Mouse (Mus musculus): ENCODE data around the gene Thap8. TPM values are rescaled to one million over a fixed set of nuclear protein-coding genes. Genes with fewer than 3 reads are reported as not detected.

The Thap8 gene
- polyA plus RNA-seq, 1 experiment from 2014 or later = 0.72 TPM

- no peaks in the 10 kb centered on the region for H3K9me3 ChIP-seq (ENCODE audit: control insufficient read depth, low read length)
- no peaks in the 10 kb centered on the region for H3K36me3 ChIP-seq (ENCODE audit: control insufficient read depth, insufficient read depth, low read length)
- no peak overlapping the region for H3K27ac ChIP-seq (replicated peaks in 1 of 2; ENCODE audit: control insufficient read depth in 1 of 2, insufficient read depth in 1 of 2, low read depth in 2 of 2, low read length in 2 of 2)
- peaks cover 22% of the 10 kb centered on the region for H3K27me3 ChIP-seq (ENCODE audit: control insufficient read depth, insufficient read depth, low read length)
- H3K4me1 ChIP-seq (ENCODE audit: control insufficient read depth in 2 of 2, insufficient read depth in 2 of 2, low read length in 2 of 2) = peaks cover 25 to 27% of the 10 kb centered on the region in 2 experiments
- WGBS = 5% methylated on average over 9 of the region's 9 CpGs
- H3K9ac ChIP-seq (ENCODE audit: low read length) = no peak overlapping the region
- 0 out of 2 replicates have a peak overlapping the region, but pooled peaks have one; percentile 18 for H3K4me2 ChIP-seq (ENCODE audit: low read length)
- H3K4me3 ChIP-seq (ENCODE audit: control insufficient read depth in 1 of 2, insufficient read depth in 1 of 2, low read depth in 1 of 2, low read length in 2 of 2) = no peak overlapping the region
- no peak for ATAC-seq (ENCODE audit: insufficient number of reproducible peaks, insufficient read depth, low FRiP score, low read depth)
These were observed 56.5 kb downstream of the Thap8 start for GRCm38 (mm10) chr7:30336384-30336783.

- Histone ChIP-seq H3K4me1 (ENCODE audit: control insufficient read depth in 2 of 2, insufficient read depth in 2 of 2, low read length in 2 of 2) (peaks cover 0 to 4% of the 10 kb centered on the region in 2 experiments; a peak in 1 of 4 replicates), H3K9me3 (ENCODE audit: control insufficient read depth, low read length) (no peaks in the 10 kb centered on the region), H3K4me2 (ENCODE audit: low read length) (no peak overlapping the region), H3K4me3 (ENCODE audit: control insufficient read depth in 1 of 2, insufficient read depth in 1 of 2, low read depth in 1 of 2, low read length in 2 of 2) (no peak overlapping the region), H3K27me3 (ENCODE audit: control insufficient read depth, insufficient read depth, low read length) (peaks cover 21% of the 10 kb centered on the region), H3K36me3 (ENCODE audit: control insufficient read depth, insufficient read depth, low read length) (no peaks in the 10 kb centered on the region), H3K27ac (replicated peaks in 1 of 2; ENCODE audit: control insufficient read depth in 1 of 2, insufficient read depth in 1 of 2, low read depth in 2 of 2, low read length in 2 of 2) (no peak overlapping the region), H3K9ac (ENCODE audit: low read length) (no peak overlapping the region)
- no peak for ATAC-seq (ENCODE audit: insufficient number of reproducible peaks, insufficient read depth, low FRiP score, low read depth)
- WGBS = 64% methylated on average over 5 of the region's 5 CpGs
These were observed 59.7 kb downstream of the Thap8 start for GRCm38 (mm10) chr7:30339432-30340109.

Other genes with a start within 250 kb of the Thap8 start
- gene Zfp14, start 228.7 kb upstream of the Thap8 start, polyA plus RNA-seq (2014; fragmentation: Nextera tagmentation; extraction: Ambion mirVana) = 4.0 and 4.8 TPM in 2 replicates
- 4.2 and 4.8 TPM in 2 replicates for gene Zfp82, start 207.2 kb upstream of the Thap8 start, polyA plus RNA-seq (2014; fragmentation: Nextera tagmentation; extraction: Ambion mirVana)
- gene Gm26920, start 189.7 kb upstream of the Thap8 start, polyA plus RNA-seq (2014; fragmentation: Nextera tagmentation; extraction: Ambion mirVana) = 0.70 TPM in 1 of 2 replicates, not detected in the other
- gene Zfp566, start 189.6 kb upstream of the Thap8 start, polyA plus RNA-seq (2014; fragmentation: Nextera tagmentation; extraction: Ambion mirVana) = 5.2 and 6.4 TPM in 2 replicates
- gene Zfp260, start 185.3 kb upstream of the Thap8 start, polyA plus RNA-seq (2014; fragmentation: Nextera tagmentation; extraction: Ambion mirVana) = 85.2 and 91.3 TPM in 2 replicates
- gene Zfp382, start 158.2 kb upstream of the Thap8 start, polyA plus RNA-seq (2014; fragmentation: Nextera tagmentation; extraction: Ambion mirVana) = 6.4 and 8.5 TPM in 2 replicates
- gene Zfp146, start 110.3 kb upstream of the Thap8 start, polyA plus RNA-seq (2014; fragmentation: Nextera tagmentation; extraction: Ambion mirVana) = 7.2 and 9.0 TPM in 2 replicates
- gene Cox7a1, start 96.0 kb upstream of the Thap8 start, polyA plus RNA-seq (2014; fragmentation: Nextera tagmentation; extraction: Ambion mirVana) = 544 and 589 TPM in 2 replicates
- gene Capns1, start 81.3 kb upstream of the Thap8 start, polyA plus RNA-seq (2014; fragmentation: Nextera tagmentation; extraction: Ambion mirVana) = 63.0 and 73.7 TPM in 2 replicates
- 126 and 145 TPM in 2 replicates for gene Polr2i, start 48.1 kb upstream of the Thap8 start, polyA plus RNA-seq (2014; fragmentation: Nextera tagmentation; extraction: Ambion mirVana)
- 137 and 144 TPM in 2 replicates for gene Tbcb, start 47.8 kb upstream of the Thap8 start, polyA plus RNA-seq (2014; fragmentation: Nextera tagmentation; extraction: Ambion mirVana)
- not detected in 2 replicates for gene Ovol3, start 44.4 kb upstream of the Thap8 start, polyA plus RNA-seq (2014; fragmentation: Nextera tagmentation; extraction: Ambion mirVana)
- 8.7 and 9.4 TPM in 2 replicates for gene Wdr62, start 325 bp downstream of the Thap8 start, polyA plus RNA-seq (2014; fragmentation: Nextera tagmentation; extraction: Ambion mirVana)
- gene Clip3, start 11.6 kb downstream of the Thap8 start, polyA plus RNA-seq (2014; fragmentation: Nextera tagmentation; extraction: Ambion mirVana) = 10.1 and 12.8 TPM in 2 replicates
- gene Alkbh6, start 28.6 kb downstream of the Thap8 start, polyA plus RNA-seq (2014; fragmentation: Nextera tagmentation; extraction: Ambion mirVana) = 68.9 and 70.6 TPM in 2 replicates
- 8.1 and 13.0 TPM in 2 replicates for gene Syne4, start 34.7 kb downstream of the Thap8 start, polyA plus RNA-seq (2014; fragmentation: Nextera tagmentation; extraction: Ambion mirVana)
- gene E130208F15Rik, start 41.6 kb downstream of the Thap8 start, polyA plus RNA-seq (2014; fragmentation: Nextera tagmentation; extraction: Ambion mirVana) = not detected in 2 replicates
- 17.9 and 18.7 TPM in 2 replicates for gene Sdhaf1, start 43.8 kb downstream of the Thap8 start, polyA plus RNA-seq (2014; fragmentation: Nextera tagmentation; extraction: Ambion mirVana)
- 0.86 and 1.3 TPM in 2 replicates for gene Lrfn3, start 82.7 kb downstream of the Thap8 start, polyA plus RNA-seq (2014; fragmentation: Nextera tagmentation; extraction: Ambion mirVana)
- 37.1 and 44.5 TPM in 2 replicates for gene Tyrobp, start 133.7 kb downstream of the Thap8 start, polyA plus RNA-seq (2014; fragmentation: Nextera tagmentation; extraction: Ambion mirVana)
- 0.54 and 0.89 TPM in 2 replicates for gene Hcst, start 139.8 kb downstream of the Thap8 start, polyA plus RNA-seq (2014; fragmentation: Nextera tagmentation; extraction: Ambion mirVana)
- 1.00 and 1.1 TPM in 2 replicates for gene Nfkbid, start 141.6 kb downstream of the Thap8 start, polyA plus RNA-seq (2014; fragmentation: Nextera tagmentation; extraction: Ambion mirVana)
- gene Aplp1, start 165.4 kb downstream of the Thap8 start, polyA plus RNA-seq (2014; fragmentation: Nextera tagmentation; extraction: Ambion mirVana) = 14.7 and 21.2 TPM in 2 replicates
- 0.05 and 0.26 TPM in 2 replicates for gene Kirrel2, start 177.6 kb downstream of the Thap8 start, polyA plus RNA-seq (2014; fragmentation: Nextera tagmentation; extraction: Ambion mirVana)
- gene Nphs1, start 178.2 kb downstream of the Thap8 start, polyA plus RNA-seq (2014; fragmentation: Nextera tagmentation; extraction: Ambion mirVana) = 0.08 and 0.14 TPM in 2 replicates
- gene Prodh2, start 213.5 kb downstream of the Thap8 start, polyA plus RNA-seq (2014; fragmentation: Nextera tagmentation; extraction: Ambion mirVana) = not detected in 2 replicates